Mouse (Mus musculus) lung, postnatal 0 days (tissue): ENCODE measurements around the gene Gm20388. TPM values are rescaled to one million over a fixed set of nuclear protein-coding genes. Genes with fewer than 3 reads are reported as not detected.

Experiments used
- ATAC-seq: fragments of 200-750 bp; cut with Nextera tagmentation; 2 replicates; pipeline ENCODE4 v1.8.0; 2017; ENCODE audit warnings: moderate library complexity
- DNase-seq: peaks from one replicate; pipeline ENCODE4 v3.0.0-alpha.2; 2016; ENCODE audit warnings: low spot score
- H3K27ac ChIP-seq: fragments of 300-500 bp; sonication (generic); 2 replicates; pipeline ENCODE4 v1.5.1; 2014; ENCODE audit warnings: antibody characterized with exemption, mild to moderate bottlenecking, low read length, mixed read lengths
- H3K27me3 ChIP-seq: fragments of 300-500 bp; sonication (generic); replicated peaks from 2 replicates; pipeline ENCODE4 v1.6.1; 2014; ENCODE audit warnings: low read length, mixed read lengths; ENCODE audit not compliant: insufficient read depth
- H3K36me3 ChIP-seq: fragments of 300-500 bp; sonication (generic); 2 replicates; pipeline ENCODE4 v1.6.1; 2014; ENCODE audit warnings: low read length, mixed read lengths; ENCODE audit not compliant: insufficient read depth
- H3K4me1 ChIP-seq: fragments of 300-500 bp; sonication (generic); 2 replicates; pipeline ENCODE4 v1.6.1; 2014; ENCODE audit warnings: antibody characterized with exemption, low read depth, low read length, mixed read lengths; ENCODE audit not compliant: insufficient read depth
- H3K4me2 ChIP-seq: fragments of 300-500 bp; sonication (generic); replicated peaks from 2 replicates; pipeline ENCODE4 v1.6.1; 2014; ENCODE audit warnings: low read depth, mild to moderate bottlenecking, low read length, moderate library complexity, mixed read lengths
- H3K4me3 ChIP-seq: fragments of 300-500 bp; sonication (generic); 2 replicates; pipeline ENCODE4 v1.5.1; 2014; ENCODE audit warnings: low read depth, low read length
- H3K9ac ChIP-seq: fragments of 300-500 bp; sonication (generic); replicated peaks from 2 replicates; pipeline ENCODE4 v1.6.1; 2014; ENCODE audit warnings: low read depth, mild to moderate bottlenecking
- H3K9me3 ChIP-seq: fragments of 300-500 bp; sonication (generic); 2 replicates; pipeline ENCODE4 v1.6.1; 2016; ENCODE audit warnings: low read length, mixed read lengths
- CTCF ChIP-seq: IDR thresholded peaks from 2 replicates; pipeline ENCODE4 v1.5.1; 2016; ENCODE audit warnings: antibody characterized with exemption, mild to moderate bottlenecking
- EP300 ChIP-seq: IDR thresholded peaks from 2 replicates; pipeline ENCODE4 v1.6.1; 2016; ENCODE audit warnings: antibody characterized with exemption, mild to moderate bottlenecking, control low read depth
- WGBS: fragments of 180-500 bp; shearing (Covaris S2); extraction: QIAGEN DNeasy Blood & Tissue Kit; methylation state at CpG from one replicate; pipeline ENCODE4 v1.1.7; 2014; 5-methylcytosine and 5-hydroxymethylcytosine counted together
- polyA plus RNA-seq: library from polyadenylated mRNA; unstranded; fragments of >200 nt; fragmentation: Nextera tagmentation; extraction: Ambion mirVana; gene quantifications from 2 replicates; pipeline ENCODE4 v1.2.1, GENCODE M21; 2015

Gm20388 gene
- polyA plus RNA-seq, 1 experiment from 2014 or later = not detected

GRCm38 (mm10) chr8:122436586-122437125 is 2526.0 kb downstream of the Gm20388 start:
- H3K4me3 ChIP-seq = no peak overlapping the region
- peaks cover 6% of the 10 kb centered on the region for H3K4me1 ChIP-seq
- H3K9ac ChIP-seq = no peak overlapping the region
- 91% methylated on average over 18 of the region's 20 CpGs for WGBS
- DNase-seq (peak; percentile 40), ATAC-seq (no peak)
- TF ChIP-seq CTCF = no peak
- no peak for TF ChIP-seq EP300
- no peaks in the 10 kb centered on the region for H3K36me3 ChIP-seq
- no peaks in the 10 kb centered on the region for H3K27me3 ChIP-seq
- no peaks in the 10 kb centered on the region for H3K9me3 ChIP-seq
- no peak overlapping the region for H3K4me2 ChIP-seq
- no peak overlapping the region for H3K27ac ChIP-seq

DNA sequence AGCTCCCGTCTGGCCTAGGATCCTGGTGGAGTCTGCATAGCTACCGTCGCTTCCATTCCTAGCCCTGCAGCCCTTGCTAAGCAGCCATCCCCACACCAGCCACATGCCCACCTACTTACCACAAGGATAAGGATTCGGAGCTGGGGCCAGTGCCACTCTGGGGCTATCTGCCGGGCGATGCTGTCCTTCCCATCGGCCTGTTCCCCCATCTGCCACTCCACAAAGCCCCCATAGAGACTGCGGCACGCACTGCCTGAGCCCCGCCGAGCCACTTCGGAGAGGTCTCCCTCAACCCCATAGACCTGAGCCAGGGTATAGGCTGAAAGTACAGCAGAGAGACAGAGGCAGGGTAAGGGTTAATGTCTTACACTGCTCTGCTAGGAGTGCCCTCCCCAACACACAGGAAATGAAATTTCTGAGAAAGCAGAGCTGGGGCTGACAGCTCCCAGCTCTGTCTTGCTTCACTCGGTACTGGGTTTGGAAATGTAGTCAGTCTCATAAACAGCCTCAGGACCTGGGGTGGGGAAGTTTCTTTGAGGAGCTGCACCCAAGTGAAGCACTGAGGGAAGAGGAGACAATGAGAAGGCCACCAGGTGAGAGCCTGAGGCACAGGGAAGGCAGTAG is 2527.2 kb downstream of the Gm20388 start:
- Histone ChIP-seq H3K4me2 (peak overlapping the region; percentile 23; the same call in 1 of the 2 replicates), H3K36me3 (no peaks in the 10 kb centered on the region), H3K9me3 (no peaks in the 10 kb centered on the region), H3K4me3 (no peak overlapping the region), H3K27me3 (no peaks in the 10 kb centered on the region), H3K27ac (peak overlapping the region; percentile 62), H3K9ac (0 out of 2 replicates have a peak overlapping the region, but pooled peaks have one; percentile 2), H3K4me1 (peaks cover 5% of the 10 kb centered on the region)
- DNase-seq (peak; percentile 83), ATAC-seq (peak; percentile 58)
- no peak for TF ChIP-seq EP300
- no peak for TF ChIP-seq CTCF
- 77% methylated on average over 13 of the region's 13 CpGs for WGBS

GRCm38 (mm10) chr8:122439336-122439735 is 2528.7 kb downstream of the Gm20388 start:
- Histone ChIP-seq H3K9me3 (no peaks in the 10 kb centered on the region), H3K27ac (no peak overlapping the region), H3K27me3 (no peaks in the 10 kb centered on the region), H3K4me2 (no peak overlapping the region), H3K4me3 (no peak overlapping the region), H3K4me1 (no peaks in the 10 kb centered on the region), H3K36me3 (no peaks in the 10 kb centered on the region), H3K9ac (no peak overlapping the region)
- DNase-seq (no peak), ATAC-seq (no peak)
- TF ChIP-seq EP300 (no peak), CTCF (no peak)
- 93% methylated on average over 16 of the region's 16 CpGs for WGBS

- 88% methylated on average over 1 of the region's 1 CpGs for WGBS
- ATAC-seq = no peak
- Histone ChIP-seq H3K4me2 (no peak overlapping the region), H3K27ac (no peak overlapping the region), H3K27me3 (no peaks in the 10 kb centered on the region), H3K9ac (no peak overlapping the region), H3K4me1 (peaks cover 7% of the 10 kb centered on the region; the same call in 1 of the 2 replicates), H3K4me3 (no peak overlapping the region), H3K36me3 (no peaks in the 10 kb centered on the region), H3K9me3 (no peaks in the 10 kb centered on the region)
- DNase-seq = no peak
- TF ChIP-seq EP300 (no peak), CTCF (no peak)
Observed at GRCm38 (mm10) chr8:122441326-122441725, 2530.7 kb downstream of the Gm20388 start.

DNA sequence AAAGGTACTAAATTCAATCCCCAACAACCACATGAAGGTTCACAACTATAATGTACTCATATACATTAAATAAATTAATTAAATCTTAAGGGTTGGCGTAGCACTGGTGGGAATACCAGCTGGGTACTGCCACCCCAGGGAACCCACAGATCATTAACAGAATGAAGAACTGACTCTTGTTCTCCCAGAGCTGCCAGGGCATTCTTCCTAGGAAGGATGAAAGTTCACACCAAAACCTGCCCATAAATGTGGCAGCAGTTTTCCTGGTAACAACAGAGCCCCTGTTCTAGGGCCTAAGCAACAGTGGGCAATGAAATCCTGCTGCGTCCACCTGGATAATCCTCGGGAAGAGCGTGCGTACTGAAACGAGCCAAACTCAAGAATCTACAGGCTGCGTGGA is 2531.7 kb downstream of the Gm20388 start:
- 23% methylated on average over 7 of the region's 7 CpGs for WGBS
- ATAC-seq (no peak), DNase-seq (no peak)
- Histone ChIP-seq H3K4me2 (peak overlapping the region; percentile 97), H3K4me3 (peak overlapping the region; percentile 52), H3K27ac (no peak overlapping the region), H3K27me3 (no peaks in the 10 kb centered on the region), H3K9ac (peak overlapping the region; percentile 43), H3K4me1 (peaks cover 7% of the 10 kb centered on the region; the same call in 1 of the 2 replicates), H3K9me3 (no peaks in the 10 kb centered on the region), H3K36me3 (no peaks in the 10 kb centered on the region)
- TF ChIP-seq EP300 (no peak), CTCF (no peak)

- Histone ChIP-seq H3K27ac (peak overlapping the region; percentile 59; the same call in 1 of the 2 replicates), H3K9ac (peak overlapping the region; percentile 43), H3K36me3 (no peaks in the 10 kb centered on the region), H3K4me1 (peaks cover 7% of the 10 kb centered on the region; the same call in 1 of the 2 replicates), H3K27me3 (no peaks in the 10 kb centered on the region), H3K4me2 (peak overlapping the region; percentile 97), H3K9me3 (no peaks in the 10 kb centered on the region), H3K4me3 (peak overlapping the region; percentile 52)
- TF ChIP-seq EP300 (no peak), CTCF (no peak)
- DNase-seq (no peak), ATAC-seq (no peak)
- WGBS = 2% methylated on average over 11 of the region's 12 CpGs
Observed at GRCm38 (mm10) chr8:122442781-122443180, 2532.1 kb downstream of the Gm20388 start.
